Mouse (Mus musculus) liver, postnatal 0 days (tissue): Measurements from ENCODE around the gene Uox.

ENCODE experiments used
- CTCF ChIP-seq: sonication (generic); IDR thresholded peaks from 2 replicates; pipeline ENCODE4 v1.5.1; 2016; ENCODE audit warnings: antibody characterized with exemption, low read depth
- EP300 ChIP-seq: IDR thresholded peaks from 2 replicates; pipeline ENCODE4 v1.6.1; 2016; ENCODE audit warnings: antibody characterized with exemption, low read depth, mild to moderate bottlenecking

- peak; percentile 23; the same call in 1 of the 2 replicates for TF ChIP-seq CTCF
- no peak for TF ChIP-seq EP300
Measured at GRCm38 (mm10) chr3:146556567-146556966, 13.7 kb upstream of the Uox start.
